Mouse (Mus musculus) cerebellum, postnatal 25 days (tissue): ENCODE measurements at regions not wholly inside any gene's neighbourhood (a gene's known extent, or its start where the extent isn't known, plus 50 kb on each side); places are given as distances from the start of the nearest gene placed in this dataset.
A peak's percentile ranks its signal among the peaks of the same experiment; 100 is the strongest.

Source experiments
- DNase-seq, 2 experiments: peaks; one replicate each; pipeline ENCODE4 v3.0.0; 2021; ENCODE audit warnings: mixed read lengths in 2 of 2

GRCm38 (mm10) chr3:149217916-149218803, 227.8 kb upstream of the Adgrl2 start:
- DNase-seq: peak in 1 of 2 experiments; percentile 17

GRCm38 (mm10) chr3:149216759-149217400, 226.5 kb upstream of the Adgrl2 start:
- DNase-seq: no peak

GRCm38 (mm10) chr3:149215691-149216090, 225.3 kb upstream of the Adgrl2 start:
- DNase-seq: no peak

- no peak for DNase-seq
Measured at GRCm38 (mm10) chr3:149211909-149212308, 221.6 kb upstream of the Adgrl2 start.

GRCm38 (mm10) chr3:149209260-149209659, 218.9 kb upstream of the Adgrl2 start:
- DNase-seq: no peak

- DNase-seq: no peak
Measured at GRCm38 (mm10) chr3:149203451-149203850, 213.1 kb upstream of the Adgrl2 start.

- no peak for DNase-seq
Measured at GRCm38 (mm10) chr3:149196477-149197185, 206.3 kb upstream of the Adgrl2 start.

GRCm38 (mm10) chr3:149190856-149191576, 200.7 kb upstream of the Adgrl2 start:
- DNase-seq: peak; percentile 12 to 21

- no peak for DNase-seq
Measured at GRCm38 (mm10) chr3:149184136-149184551, 193.8 kb upstream of the Adgrl2 start.

- no peak for DNase-seq
Measured at GRCm38 (mm10) chr3:149182095-149182494, 191.7 kb upstream of the Adgrl2 start.

GRCm38 (mm10) chr3:149180129-149180528, 189.8 kb upstream of the Adgrl2 start:
- DNase-seq: no peak

GRCm38 (mm10) chr3:149179486-149180116, 189.2 kb upstream of the Adgrl2 start:
- DNase-seq: no peak

- no peak for DNase-seq
Measured at GRCm38 (mm10) chr3:149178891-149179290, 188.5 kb upstream of the Adgrl2 start.

- no peak for DNase-seq
Measured at GRCm38 (mm10) chr3:149174689-149175390, 184.5 kb upstream of the Adgrl2 start.

GRCm38 (mm10) chr3:149173537-149173936, 183.2 kb upstream of the Adgrl2 start:
- DNase-seq: no peak

- no peak for DNase-seq
Measured at GRCm38 (mm10) chr3:149171766-149172165, 181.4 kb upstream of the Adgrl2 start.

GRCm38 (mm10) chr3:149170191-149170590, 179.8 kb upstream of the Adgrl2 start:
- DNase-seq: no peak

- DNase-seq: no peak
Measured at GRCm38 (mm10) chr3:149169442-149169841, 179.1 kb upstream of the Adgrl2 start.

- no peak for DNase-seq
Measured at GRCm38 (mm10) chr3:149167997-149168396, 177.6 kb upstream of the Adgrl2 start.

GRCm38 (mm10) chr3:149164804-149165203, 174.4 kb upstream of the Adgrl2 start:
- DNase-seq: no peak

GRCm38 (mm10) chr3:149163591-149163990, 173.2 kb upstream of the Adgrl2 start:
- DNase-seq: no peak

GRCm38 (mm10) chr3:149160833-149161232, 170.5 kb upstream of the Adgrl2 start:
- DNase-seq: no peak
